Mouse (Mus musculus) left cerebral cortex, adult 18-20 months (tissue): ENCODE data around the gene Sertad1. TPM values are rescaled to one million over a fixed set of nuclear protein-coding genes. Genes with fewer than 3 reads are reported as not detected.

Experiments used
- DNase-seq, 2 experiments: peaks; one replicate each; pipeline ENCODE4 v3.0.0; 2021 to 2022; ENCODE audit warnings: low spot score in 2 of 2, mixed read lengths in 1 of 2
- total RNA-seq, 2 experiments: library from RNA; stranded (reverse); gene quantifications; 2 replicates each; pipeline ENCODE4 v1.2.3; 2021

Sertad1 gene
- total RNA-seq, 2 experiments from 2014 or later: 15.3 to 26.9 TPM

- no peak for DNase-seq
Measured at GRCm38 (mm10) chr7:27537998-27538397, 51.3 kb downstream of the Sertad1 start.

GRCm38 (mm10) chr7:27538797-27539196 is 52.1 kb downstream of the Sertad1 start:
- DNase-seq: no peak

Other genes starting within 250 kb of the Sertad1 start
- 100 to 1,000 TPM; 108 to 128 TPM for gene Numbl, start 228.5 kb upstream of the Sertad1 start, total RNA-seq
- gene Ltbp4, start 149.2 kb upstream of the Sertad1 start, total RNA-seq: 10 to 100 TPM; 42.2 to 46.6 TPM
- gene Shkbp1, start 130.9 kb upstream of the Sertad1 start, total RNA-seq: 10 to 100 TPM; 27.9 to 33.2 TPM
- not detected for gene Gm20479, start 129.5 kb upstream of the Sertad1 start, total RNA-seq
- 100 to 1,000 TPM; 139 to 142 TPM for gene Sptbn4, start 39.2 kb upstream of the Sertad1 start, total RNA-seq
- 10 to 100 TPM; 20.8 to 21.3 TPM for gene Blvrb, start 38.9 kb upstream of the Sertad1 start, total RNA-seq
- 1 to 10 TPM; 3.5 to 3.9 TPM for gene Sertad3, start 13.1 kb upstream of the Sertad1 start, total RNA-seq
- gene Prx, start 12.4 kb downstream of the Sertad1 start, total RNA-seq: under 1 TPM; 0.23 to 0.33 TPM
- gene Hipk4, start 36.4 kb downstream of the Sertad1 start, total RNA-seq: under 1 TPM in 1 of 2 experiments, not detected in 1; 0.14 TPM
- 100 to 1,000 TPM; 750 TPM for gene Pld3, start 66.3 kb downstream of the Sertad1 start, total RNA-seq
- 10 to 100 TPM; 30.5 to 33.0 TPM for gene 2310022A10Rik, start 66.3 kb downstream of the Sertad1 start, total RNA-seq
- 100 to 1,000 TPM; 103 to 113 TPM for gene Akt2, start 104.6 kb downstream of the Sertad1 start, total RNA-seq
- gene Ttc9b, start 167.0 kb downstream of the Sertad1 start, total RNA-seq: 10 to 100 TPM; 88.9 to 93.4 TPM
- 100 to 1,000 TPM; 192 to 197 TPM for gene Map3k10, start 187.7 kb downstream of the Sertad1 start, total RNA-seq
- 10 to 100 TPM; 10.9 to 11.1 TPM for gene Zfp607b, start 202.4 kb downstream of the Sertad1 start, total RNA-seq
- 10 to 100 TPM; 35.7 to 36.0 TPM for gene Zfp60, start 244.5 kb downstream of the Sertad1 start, total RNA-seq